Mouse (Mus musculus) heart, postnatal 36 days (tissue): Measurements from ENCODE around the gene Polr2m. TPM values are rescaled to one million over a fixed set of nuclear protein-coding genes. Genes with fewer than 3 reads are reported as not detected.
A peak's percentile ranks its signal among the peaks of the same experiment; 100 is the strongest.

Experiments
- DNase-seq, 2 experiments: peaks; one replicate each; pipeline ENCODE4 v3.0.0; 2021 to 2022
- intact Hi-C: fragments of 180-260 bp; cut with DNase I; formaldehyde crosslinking; loops from one replicate; pipeline ENCODE4 v1.15.1; 2025
- total RNA-seq, 2 experiments: library from RNA; stranded (reverse); gene quantifications; 2 replicates each; pipeline ENCODE4 v1.2.3; 2021

The Polr2m gene
- total RNA-seq, 2 experiments from 2014 or later: 291 to 316 TPM

- DNase-seq: no peak
These were observed 9.1 kb downstream of the Polr2m start for GRCm38 (mm10) chr9:71476601-71477000.

GRCm38 (mm10) chr9:71475536-71475935 is 10.2 kb downstream of the Polr2m start:
- DNase-seq: no peak
- intact Hi-C loops: no loop called here

More at GRCm38 (mm10) chr9:71476601-71477000, 9.1 kb downstream of the Polr2m start:
- intact Hi-C loops: no loop called here

GRCm38 (mm10) chr9:71467434-71467833 is 18.3 kb downstream of the Polr2m start:
- DNase-seq: no peak
- intact Hi-C loops: no loop called here

DNA sequence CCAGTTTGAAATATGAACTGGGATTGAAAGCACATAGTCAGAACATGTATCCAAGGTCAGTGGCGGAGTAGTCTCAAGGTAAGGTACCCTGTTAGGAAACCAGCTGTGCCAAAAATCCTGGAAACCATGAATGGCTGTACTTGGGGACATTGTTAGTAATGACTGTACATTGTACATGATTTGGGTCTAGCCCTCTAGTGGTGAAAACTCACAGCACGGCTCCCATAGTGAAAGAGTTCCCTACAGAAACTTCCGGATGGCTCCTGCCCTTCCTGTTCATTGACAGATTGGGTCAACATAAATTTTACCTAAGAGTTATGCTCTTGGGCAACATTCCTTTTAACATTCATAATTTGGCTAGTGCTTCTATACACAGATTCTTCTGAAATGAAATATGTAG is 19.6 kb downstream of the Polr2m start:
- intact Hi-C loops: no loop called here
- peak in 1 of 2 experiments; percentile 18 for DNase-seq

DNA sequence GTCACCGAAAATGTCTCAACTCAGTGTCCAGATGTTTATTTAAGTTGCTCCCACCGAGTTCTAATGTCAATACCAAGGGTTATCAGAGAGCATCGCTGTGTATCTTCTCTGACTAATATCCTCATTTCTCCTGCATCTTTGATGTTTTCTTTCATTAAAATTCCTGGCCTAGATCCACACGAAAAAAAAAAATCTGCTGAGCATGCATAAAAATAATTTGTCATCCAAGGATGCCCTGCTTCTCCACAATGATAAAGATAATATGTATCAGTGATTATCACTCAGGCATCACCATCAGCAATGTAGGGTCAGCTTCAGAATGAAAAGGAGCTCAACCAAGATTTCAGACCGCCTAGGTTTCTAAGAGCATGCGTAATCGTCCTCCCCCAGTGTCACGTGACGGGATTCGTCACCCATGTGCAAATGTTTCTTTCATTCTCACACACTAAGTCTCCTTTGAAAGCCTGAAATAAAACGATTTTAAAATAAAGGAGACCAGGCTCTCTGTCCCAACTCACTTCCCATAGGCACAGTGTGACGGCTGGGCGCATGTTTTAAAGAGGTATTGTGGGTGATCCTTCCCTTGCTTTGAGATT is 22.6 kb downstream of the Polr2m start:
- no peak for DNase-seq
- intact Hi-C loops: no loop called here

- intact Hi-C loops: no loop called here
- DNase-seq: no peak
These were observed 29.0 kb downstream of the Polr2m start for GRCm38 (mm10) chr9:71456738-71457137.

DNA sequence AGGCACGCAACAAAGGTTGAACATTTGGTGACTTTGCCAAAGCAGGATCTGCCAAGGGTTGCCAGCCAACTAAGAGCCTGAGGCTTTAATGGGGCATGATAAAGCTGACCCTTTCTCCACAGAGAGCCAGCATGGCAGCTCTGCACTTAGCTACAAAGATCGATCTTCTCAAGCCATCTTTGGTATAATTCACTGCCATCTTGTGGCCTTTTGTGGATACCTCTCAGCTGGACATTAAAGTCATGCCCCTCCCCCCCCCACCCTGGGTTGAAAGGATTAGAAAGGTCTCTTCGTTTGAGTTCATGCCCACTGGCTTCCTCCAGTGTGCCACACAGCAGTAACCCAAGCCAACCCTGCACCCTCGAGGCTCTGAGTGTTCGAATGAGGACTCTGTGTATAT is 31.8 kb downstream of the Polr2m start:
- intact Hi-C loops: no loop called here

GRCm38 (mm10) chr9:71453352-71453751 is 32.4 kb downstream of the Polr2m start:
- DNase-seq: no peak
- intact Hi-C loops: no loop called here

More for the DNA sequence above, 31.8 kb downstream of the Polr2m start:
- DNase-seq: no peak

DNA sequence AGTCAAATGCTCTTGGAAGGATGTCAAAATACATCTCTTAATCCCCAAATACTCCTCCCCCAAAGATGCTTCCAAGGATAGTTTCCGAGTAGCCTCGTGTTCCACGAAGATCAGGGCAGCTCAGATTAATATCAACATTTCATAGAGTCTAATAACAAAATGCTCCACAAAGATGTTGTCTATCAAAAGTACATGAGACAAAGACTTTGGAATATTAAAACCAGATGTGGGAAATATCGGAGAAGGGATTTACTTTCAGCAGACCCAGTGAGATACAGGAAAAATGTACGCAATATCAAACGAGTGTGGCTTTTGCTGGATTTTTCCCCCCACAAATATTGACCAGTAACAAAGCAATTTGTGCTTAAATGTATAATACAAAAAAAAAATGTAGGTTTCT is 35.1 kb downstream of the Polr2m start:
- no peak for DNase-seq
- intact Hi-C loops: no loop called here

DNA sequence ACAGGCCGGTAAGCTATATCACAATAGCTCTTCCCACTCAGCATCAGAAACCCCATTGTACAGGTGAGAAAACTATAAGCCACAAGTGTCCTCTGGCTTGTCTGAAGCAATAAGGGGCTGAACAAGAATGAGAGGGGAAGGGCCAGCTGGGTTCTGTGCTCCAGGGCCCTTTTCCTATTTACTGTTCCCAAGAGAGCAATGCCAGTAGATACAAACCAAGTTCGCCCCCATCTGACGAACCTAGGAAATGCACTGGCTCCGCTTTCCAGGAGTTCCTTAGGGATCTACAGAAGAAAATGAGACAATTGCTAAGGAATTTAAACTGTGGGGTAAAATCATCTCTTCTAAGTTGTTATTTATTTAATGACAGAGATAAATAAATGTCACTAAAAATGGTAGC is 38.2 kb downstream of the Polr2m start:
- DNase-seq: peak; percentile 78 to 79
- intact Hi-C loops: loop anchor here (1.0 kb wide), 2 partner anchors 88 to 236 kb away; no protein-coding TSS in a partner anchor

DNA sequence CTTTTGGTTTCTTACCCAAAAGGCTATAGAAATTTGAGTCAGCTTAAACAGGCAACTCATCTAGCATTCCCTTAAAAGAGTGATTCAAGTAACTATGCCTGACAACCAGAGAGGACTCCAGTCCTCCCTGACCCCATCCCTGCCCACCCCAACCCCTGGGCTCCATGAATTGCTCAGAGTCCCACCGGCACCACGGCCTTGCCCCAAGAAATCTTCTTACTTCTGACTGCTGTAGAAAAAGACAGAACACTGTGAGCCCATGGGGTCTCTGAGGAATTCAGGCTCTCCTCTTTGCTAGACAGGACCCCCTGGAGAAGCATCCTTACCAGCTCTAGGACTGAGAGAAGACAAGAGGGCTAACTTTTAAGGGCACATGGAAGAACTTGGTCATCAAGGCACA is 40.4 kb downstream of the Polr2m start:
- intact Hi-C loops: no loop called here
- no peak for DNase-seq

DNA sequence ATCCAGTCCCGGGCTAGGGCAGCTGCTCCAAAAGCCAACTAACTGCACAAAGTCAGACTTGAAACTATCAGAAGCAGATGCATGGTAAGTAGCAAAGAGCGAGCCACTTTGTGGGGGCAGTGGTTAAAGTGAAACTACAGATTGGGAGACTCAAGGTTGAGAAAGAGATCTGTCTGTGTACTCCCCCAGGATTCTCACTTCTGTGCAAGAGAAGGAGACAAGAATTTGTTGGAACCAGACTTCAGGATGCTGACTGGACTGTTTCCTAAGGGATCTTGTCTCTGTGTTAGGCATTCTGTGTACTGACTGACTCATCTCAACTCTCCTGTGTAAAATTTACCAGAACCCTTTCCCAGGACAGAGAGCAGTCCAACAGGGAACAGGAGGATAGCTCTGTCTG is 47.6 kb downstream of the Polr2m start:
- DNase-seq: no peak
- intact Hi-C loops: no loop called here

Other genes starting within 250 kb of the Polr2m start
- 100 to 1,000 TPM; 401 to 451 TPM for gene Myzap, start 106.4 kb upstream of the Polr2m start, total RNA-seq